Mouse (Mus musculus): ENCODE measurements around the gene Ubc.

The Ubc gene

DNA sequence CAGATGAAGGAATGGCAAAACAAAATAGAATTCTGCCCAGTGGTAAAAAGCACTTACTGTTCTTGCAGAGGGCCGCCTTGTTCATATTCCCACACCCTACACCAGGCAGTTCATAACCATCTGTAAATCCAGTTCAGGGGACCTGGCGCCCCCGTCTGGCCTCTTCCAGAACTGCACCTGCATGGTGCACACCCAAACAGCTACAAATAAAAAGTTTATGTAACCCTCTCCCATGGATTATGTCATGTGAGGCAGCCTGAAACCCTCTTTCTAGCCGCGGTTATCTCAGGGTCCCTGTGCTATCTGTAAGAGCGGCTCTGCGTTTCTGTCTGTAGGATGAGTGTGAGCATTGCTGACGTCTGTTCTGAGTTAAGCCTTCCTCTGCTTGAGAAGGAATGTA, 41.5 kb downstream of the Ubc start:
- DNase-seq (ENCODE audit: low spot score): no peak

DNA sequence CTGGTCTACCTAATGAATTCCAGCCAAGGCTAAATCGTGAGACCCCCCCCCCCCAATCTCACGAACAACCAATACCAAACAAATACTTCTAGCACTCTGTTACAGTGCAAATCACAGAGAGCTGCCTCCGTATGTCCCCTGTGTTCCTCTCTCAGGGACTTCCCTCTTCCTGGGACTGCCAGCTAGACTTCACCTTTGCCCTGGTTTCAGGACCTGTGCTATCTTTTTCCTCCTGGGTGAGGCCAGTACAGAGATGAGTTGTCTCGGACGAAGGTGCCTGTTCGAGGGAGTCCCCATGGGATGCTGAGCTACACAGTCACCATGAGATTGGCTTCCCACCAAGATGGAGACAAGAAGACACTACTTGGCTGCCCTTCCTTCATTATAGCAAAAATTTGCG, 41.9 kb downstream of the Ubc start:
- no peak for DNase-seq (ENCODE audit: low spot score)

DNA sequence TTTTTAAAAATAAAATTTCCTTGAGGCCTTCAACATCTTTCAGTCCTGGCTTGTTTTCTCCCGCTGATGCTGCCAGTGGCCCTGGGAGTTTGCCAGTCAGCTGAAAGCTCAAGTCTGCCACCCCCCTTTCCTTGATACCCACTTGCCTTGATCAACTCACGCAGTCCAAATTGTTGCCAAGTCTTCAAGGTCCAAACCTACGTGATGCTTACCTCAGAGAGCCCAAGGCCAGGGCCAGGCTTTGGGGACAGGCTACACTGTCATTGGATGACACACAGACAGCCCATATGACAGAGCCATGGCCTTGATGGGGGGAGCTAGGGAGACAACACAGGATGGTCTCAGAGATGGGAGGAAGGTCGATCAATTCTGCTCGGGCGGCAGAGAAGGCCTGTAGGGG, 45.7 kb downstream of the Ubc start:
- no peak for DNase-seq (ENCODE audit: low spot score)

DNA sequence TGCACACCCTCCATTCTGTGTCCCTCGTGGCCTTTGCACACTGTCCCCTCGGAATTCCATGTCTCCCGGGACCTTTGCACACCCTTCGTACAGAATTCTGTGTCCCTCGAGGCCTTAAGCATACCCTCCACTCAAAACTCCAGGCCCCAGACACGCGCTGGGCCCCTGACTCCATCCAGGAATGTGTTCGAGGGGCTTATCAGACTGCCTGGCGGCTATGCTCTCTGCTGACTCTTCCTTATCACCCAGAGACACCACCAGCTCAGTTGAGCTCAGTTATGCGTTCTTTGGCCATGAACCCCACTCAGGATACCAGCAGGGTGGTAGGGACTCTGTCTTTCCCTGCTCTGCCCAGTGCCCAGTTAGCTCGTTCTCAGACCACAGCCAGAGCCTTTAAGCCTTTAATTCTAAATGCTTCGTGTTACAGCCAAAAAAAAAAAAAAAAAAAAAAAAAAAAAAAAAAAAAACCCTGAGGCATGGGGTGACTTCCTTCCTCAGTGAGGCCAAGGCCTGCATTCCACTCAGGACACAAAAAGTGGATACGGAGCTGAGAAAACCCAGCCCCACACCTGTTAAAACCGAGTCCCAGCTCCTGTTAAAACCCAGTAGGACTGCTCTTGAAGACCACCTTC, 48.4 kb downstream of the Ubc start:
- no peak for DNase-seq (ENCODE audit: low spot score)

DNA sequence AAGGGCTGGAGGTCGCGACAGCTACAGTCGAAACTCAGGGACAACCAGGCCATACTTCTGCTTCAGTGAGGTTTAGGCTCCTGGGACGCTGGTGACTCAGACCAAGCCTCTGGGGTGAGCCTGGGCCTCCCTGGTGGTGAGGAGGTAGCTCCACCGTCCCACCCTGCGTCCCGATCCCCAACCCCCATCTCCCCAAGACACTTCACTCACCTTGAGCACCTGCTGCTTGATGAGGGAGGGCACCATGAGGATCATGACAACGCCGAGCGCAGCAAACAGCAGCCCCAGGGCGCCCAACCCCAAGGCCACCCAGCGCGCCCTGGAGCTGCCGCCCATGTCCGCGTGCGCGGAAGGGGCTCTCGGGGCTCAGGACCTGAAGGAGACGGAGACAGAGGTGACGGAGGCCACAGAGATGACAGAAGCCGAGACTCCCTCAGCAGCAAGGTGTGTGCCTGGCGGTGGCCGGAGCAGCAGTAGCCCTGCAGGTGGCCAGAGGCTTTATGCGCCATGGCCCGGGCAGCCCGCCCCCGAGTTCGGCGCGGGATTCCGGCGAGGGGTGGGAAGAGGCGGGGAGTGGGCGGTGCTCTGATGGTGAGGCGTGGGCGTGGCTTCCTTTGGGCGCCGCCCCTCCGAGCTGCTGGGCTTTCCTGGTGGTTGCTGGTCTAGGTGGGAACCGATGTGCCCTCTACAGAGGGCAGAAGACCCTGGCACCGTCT, 49.3 kb downstream of the Ubc start, which contains the start of gene Scarb1:
Scarb1 (minus strand) TSS at position 548 of the 716 bp plus-strand sequence.
- peak; percentile 65 for DNase-seq (ENCODE audit: low spot score)

DNA sequence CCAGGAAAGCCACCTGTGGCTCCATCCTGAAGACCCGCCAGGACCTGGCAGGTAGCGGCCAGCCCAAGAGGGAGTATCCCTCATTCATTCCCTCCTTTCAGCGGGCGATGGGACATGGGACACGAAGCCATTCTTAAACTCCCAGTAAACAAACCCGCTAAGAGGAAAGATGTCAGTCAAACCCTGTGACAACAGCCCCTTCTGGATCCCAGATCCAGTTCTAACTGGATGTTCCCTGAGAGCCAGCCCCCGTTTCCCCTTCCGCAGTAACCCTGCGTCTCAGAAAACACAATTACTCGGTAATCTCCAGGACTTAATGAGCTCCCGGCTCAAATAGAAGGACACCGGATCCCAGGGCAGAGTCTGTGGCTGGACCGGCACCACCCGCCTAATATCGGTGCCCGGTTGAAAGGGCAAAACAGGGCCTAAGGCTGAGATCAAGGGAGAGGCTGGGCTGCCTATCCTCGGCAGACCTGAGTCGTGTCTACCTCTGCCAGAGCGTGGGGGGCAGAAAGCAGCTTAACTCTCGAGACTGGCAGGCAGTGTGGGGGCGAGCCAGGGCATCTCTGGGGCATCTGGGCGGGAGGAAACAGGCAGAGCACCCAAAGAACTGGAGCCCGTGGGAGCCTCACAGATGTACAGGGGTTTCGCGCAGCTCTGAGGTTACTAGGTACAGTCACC, 50.0 kb downstream of the Ubc start:
- DNase-seq (ENCODE audit: low spot score): no peak

DNA sequence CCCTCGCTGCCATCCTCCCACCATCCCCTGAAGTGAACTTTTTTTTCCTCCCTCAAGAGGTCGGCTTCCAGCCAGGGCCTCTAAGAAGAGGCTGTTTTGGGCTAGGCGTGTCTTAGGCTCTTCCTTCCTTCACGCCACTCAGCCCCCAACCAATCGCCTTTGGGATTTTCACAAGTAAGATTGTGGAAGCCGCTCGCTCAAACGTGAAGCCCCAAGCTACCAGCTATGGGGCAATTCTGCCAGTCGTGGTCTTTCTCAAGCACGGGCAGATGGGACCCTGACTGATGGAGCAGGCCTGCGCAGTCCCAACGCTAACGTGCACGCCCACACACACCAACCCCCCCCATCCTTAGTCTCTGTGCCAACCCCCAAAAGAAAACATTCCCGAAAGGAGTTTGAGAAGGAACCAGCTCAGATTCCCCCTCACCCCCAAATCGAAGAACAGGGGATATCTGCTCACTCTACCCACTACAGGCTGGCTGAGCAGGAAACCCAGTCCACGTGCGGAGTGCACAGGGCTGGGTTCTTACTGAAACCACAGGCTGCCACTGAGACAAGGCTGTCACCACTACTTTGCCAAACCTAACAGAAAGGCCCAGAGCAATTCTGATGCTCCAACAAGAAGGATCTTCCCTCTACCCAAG, 50.8 kb downstream of the Ubc start:
- no peak for DNase-seq (ENCODE audit: low spot score)

DNA sequence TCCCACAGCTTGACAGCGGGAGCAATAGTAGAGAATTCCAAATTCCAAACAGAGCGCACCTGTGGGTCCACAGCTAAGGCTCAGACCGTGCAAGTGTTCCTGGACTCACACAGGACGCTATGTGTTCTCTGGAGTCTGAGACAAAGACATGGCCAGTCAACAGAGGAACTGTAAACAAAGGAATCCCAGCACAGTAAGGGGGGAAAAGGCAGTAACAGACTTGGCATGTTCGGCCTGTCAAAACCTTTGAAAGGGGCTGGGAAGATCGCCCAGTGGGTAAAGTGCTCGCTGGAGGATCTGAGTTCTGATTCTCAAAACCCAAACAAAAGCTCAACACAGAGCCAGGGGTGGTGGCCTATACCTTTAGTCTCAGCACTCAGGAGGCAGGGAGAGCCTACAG, 52.5 kb downstream of the Ubc start:
- DNase-seq (ENCODE audit: low spot score): no peak

DNA sequence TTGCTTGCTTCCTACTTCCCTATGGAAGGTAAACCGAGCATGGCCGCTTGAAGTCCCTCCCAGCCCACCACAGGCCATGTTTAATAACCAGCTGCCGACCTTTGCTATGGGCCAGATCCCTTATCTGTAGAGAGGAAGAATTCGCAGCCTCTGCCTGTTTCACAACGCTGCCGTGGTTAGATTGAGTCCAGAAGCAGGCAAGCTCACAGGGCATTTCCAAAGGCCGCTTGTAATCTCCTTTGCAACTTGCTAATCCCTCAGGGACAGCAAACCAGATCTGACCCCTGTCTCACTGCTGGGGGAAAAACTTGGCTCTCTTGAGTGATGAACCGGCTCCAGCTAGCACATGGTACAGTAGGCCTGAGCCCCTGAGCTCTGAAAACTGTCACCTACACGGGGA, 53.0 kb downstream of the Ubc start:
- no peak for DNase-seq (ENCODE audit: low spot score)

All from layer of hippocampus, adult 9-10 months (tissue).